Mouse (Mus musculus) ES-Bruce4 (cell line): ENCODE measurements around the gene Gba.

Experiments used
- CTCF ChIP-seq: IDR thresholded peaks from one replicate; pipeline ENCODE4 v1.8.1; 2011; ENCODE audit warnings: low read depth, low read length
- POLR2A ChIP-seq: IDR thresholded peaks from one replicate; pipeline ENCODE4 v1.8.1; 2011; ENCODE audit warnings: low read length; ENCODE audit not compliant: insufficient read depth

DNA sequence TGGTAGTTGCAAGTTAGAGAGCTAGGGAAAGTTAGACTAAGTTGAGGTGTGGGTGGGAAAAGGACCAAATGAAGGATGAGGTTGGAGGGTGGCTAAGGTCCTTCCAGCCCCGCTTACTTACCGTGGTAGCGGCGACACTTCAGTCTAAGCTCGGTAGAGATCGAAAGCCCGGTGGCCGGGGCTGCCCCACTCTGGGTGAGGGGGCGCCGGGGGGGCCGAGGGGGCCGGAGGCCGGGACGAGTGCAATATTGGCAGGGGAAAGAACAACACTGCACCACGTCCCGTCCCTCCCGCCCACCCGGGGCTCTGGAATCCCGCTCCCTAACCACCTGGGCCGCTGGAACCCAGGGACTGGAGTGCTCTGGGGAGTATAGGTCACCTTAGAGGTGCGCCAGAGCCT is 24.2 kb downstream of the Gba start, which contains the start of gene Mtx1:
- TF ChIP-seq POLR2A = no peak
- TF ChIP-seq CTCF = no peak
